Mouse (Mus musculus) liver, adult 2 months (tissue): ENCODE data around the gene Gemin7. TPM values are rescaled to one million over a fixed set of nuclear protein-coding genes. Genes with fewer than 3 reads are reported as not detected.

Experiments
- DNase-seq: peaks from one replicate; pipeline ENCODE4 v3.0.0-alpha.2; 2011; ENCODE audit warnings: low read depth, low spot score; ENCODE audit errors: extremely low read depth
- H3K27ac ChIP-seq: fragments of 200-500 bp; replicated peaks from 2 replicates; pipeline ENCODE4 v1.5.1; 2012; ENCODE audit warnings: low read depth, mild to moderate bottlenecking, control low read depth, inconsistent platforms, low read length; ENCODE audit not compliant: insufficient read depth
- H3K27me3 ChIP-seq: fragments of 200-500 bp; 2 replicates; pipeline ENCODE4 v1.6.1; 2012; ENCODE audit warnings: mild to moderate bottlenecking, moderate library complexity, low read length, inconsistent platforms; ENCODE audit not compliant: control insufficient read depth, insufficient read depth
- H3K36me3 ChIP-seq: fragments of 200-500 bp; 2 replicates; pipeline ENCODE4 v1.6.1; 2012; ENCODE audit warnings: low read length, inconsistent platforms; ENCODE audit not compliant: control insufficient read depth, insufficient read depth
- H3K4me1 ChIP-seq: fragments of 200-500 bp; 2 replicates; pipeline ENCODE4 v1.6.1; 2011; ENCODE audit warnings: low read length; ENCODE audit not compliant: control insufficient read depth, insufficient read depth
- H3K4me3 ChIP-seq: fragments of 200-500 bp; 2 replicates; pipeline ENCODE4 v1.5.1; 2011; ENCODE audit warnings: low read depth, mild to moderate bottlenecking, control low read depth, low read length, moderate library complexity; ENCODE audit not compliant: insufficient read depth
- H3K79me2 ChIP-seq: fragments of 200-500 bp; 2 replicates; pipeline ENCODE4 v1.6.1; 2012; ENCODE audit warnings: inconsistent platforms, mild to moderate bottlenecking, low read length, moderate library complexity; ENCODE audit not compliant: control insufficient read depth, insufficient read depth
- H3K9ac ChIP-seq: fragments of 200-500 bp; 2 replicates; pipeline ENCODE4 v1.6.1; 2012; ENCODE audit warnings: low read depth, mild to moderate bottlenecking, control low read depth, inconsistent platforms, low read length
- CTCF ChIP-seq: fragments of 200-500 bp; IDR thresholded peaks from 2 replicates; pipeline ENCODE4 v1.5.1; 2011; ENCODE audit warnings: low read depth, low read length, control low read depth
- POLR2A ChIP-seq: fragments of 200-500 bp; IDR thresholded peaks from 2 replicates; pipeline ENCODE4 v1.6.1; 2011; ENCODE audit warnings: low read length, control low read depth; ENCODE audit not compliant: insufficient read depth; ENCODE audit errors: extremely low read depth
- WGBS: fragments of 180-500 bp; shearing (Covaris S2); methylation state at CpG from one replicate; pipeline ENCODE4 v1.1.7; 2018; 5-methylcytosine and 5-hydroxymethylcytosine counted together
- polyA plus RNA-seq: library from polyadenylated mRNA; depleted of rRNA; stranded (reverse); fragments of >200 nt; gene quantifications from 2 replicates; pipeline ENCODE4 v1.2.3, GENCODE M21; 2012
- total RNA-seq: library from RNA; depleted of rRNA; stranded (reverse); fragments of >200 nt; gene quantifications from 2 replicates; pipeline ENCODE4 v1.2.3, GENCODE M21; 2014

The Gemin7 gene
- total and polyA plus RNA-seq, 2 experiments: 31.2 to 61.6 TPM

DNA sequence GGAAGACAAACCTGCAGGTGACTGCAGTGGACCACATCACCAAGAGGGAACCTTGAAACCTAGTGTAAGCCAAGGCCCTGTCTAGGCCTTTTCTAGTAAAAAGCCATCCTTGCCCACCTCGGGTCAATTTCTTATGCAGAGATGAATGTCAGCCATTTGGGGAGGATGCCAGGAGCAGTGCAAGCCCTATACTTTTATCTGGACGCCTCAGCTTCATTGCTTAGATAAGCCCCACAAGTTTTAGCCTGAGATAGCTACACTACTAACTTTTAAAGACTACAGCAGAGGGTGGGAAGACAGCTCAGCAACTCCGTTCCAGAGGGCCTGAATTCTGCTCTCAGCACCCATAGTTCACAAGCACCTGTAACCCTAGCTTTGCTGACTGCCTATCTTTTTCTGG is 13.5 kb downstream of the Gemin7 start:
- 87% methylated on average over 3 of the region's 3 CpGs for WGBS
- Histone ChIP-seq H3K9ac (no peak overlapping the region), H3K4me1 (peaks cover 13% of the 10 kb centered on the region), H3K79me2 (peaks cover 17% of the 10 kb centered on the region), H3K27me3 (no peaks in the 10 kb centered on the region), H3K27ac (no peak overlapping the region), H3K36me3 (peaks cover 3% of the 10 kb centered on the region; the same call in 1 of the 2 replicates), H3K4me3 (no peak overlapping the region)
- no peak for DNase-seq
- TF ChIP-seq POLR2A (no peak), CTCF (no peak)

- no peaks in the 10 kb centered on the region for H3K27me3 ChIP-seq
- TF ChIP-seq POLR2A (0 out of 2 replicates have a peak, but pooled peaks have one; percentile 19), CTCF (no peak)
- peak; percentile 75 for DNase-seq
- peak within 1 kb of the TSS; percentile 95 for H3K4me3 ChIP-seq
- H3K79me2 ChIP-seq: peaks cover 27% of the 10 kb centered on the region
- peaks cover 3% of the 10 kb centered on the region; the same call in 1 of the 2 replicates for H3K36me3 ChIP-seq
- H3K27ac ChIP-seq: peak within 1 kb of the TSS; percentile 81
- peak within 1 kb of the TSS; percentile 97 for H3K9ac ChIP-seq
- peaks cover 20% of the 10 kb centered on the region for H3K4me1 ChIP-seq
- under 1% methylated on average over 19 of the region's 19 CpGs for WGBS
Measured at GRCm38 (mm10) chr7:19562643-19563410, 14.6 kb downstream of the Gemin7 start, which contains the start of gene Ppp1r37. Ppp1r37 (minus strand) TSS chr7:19563076.

DNA sequence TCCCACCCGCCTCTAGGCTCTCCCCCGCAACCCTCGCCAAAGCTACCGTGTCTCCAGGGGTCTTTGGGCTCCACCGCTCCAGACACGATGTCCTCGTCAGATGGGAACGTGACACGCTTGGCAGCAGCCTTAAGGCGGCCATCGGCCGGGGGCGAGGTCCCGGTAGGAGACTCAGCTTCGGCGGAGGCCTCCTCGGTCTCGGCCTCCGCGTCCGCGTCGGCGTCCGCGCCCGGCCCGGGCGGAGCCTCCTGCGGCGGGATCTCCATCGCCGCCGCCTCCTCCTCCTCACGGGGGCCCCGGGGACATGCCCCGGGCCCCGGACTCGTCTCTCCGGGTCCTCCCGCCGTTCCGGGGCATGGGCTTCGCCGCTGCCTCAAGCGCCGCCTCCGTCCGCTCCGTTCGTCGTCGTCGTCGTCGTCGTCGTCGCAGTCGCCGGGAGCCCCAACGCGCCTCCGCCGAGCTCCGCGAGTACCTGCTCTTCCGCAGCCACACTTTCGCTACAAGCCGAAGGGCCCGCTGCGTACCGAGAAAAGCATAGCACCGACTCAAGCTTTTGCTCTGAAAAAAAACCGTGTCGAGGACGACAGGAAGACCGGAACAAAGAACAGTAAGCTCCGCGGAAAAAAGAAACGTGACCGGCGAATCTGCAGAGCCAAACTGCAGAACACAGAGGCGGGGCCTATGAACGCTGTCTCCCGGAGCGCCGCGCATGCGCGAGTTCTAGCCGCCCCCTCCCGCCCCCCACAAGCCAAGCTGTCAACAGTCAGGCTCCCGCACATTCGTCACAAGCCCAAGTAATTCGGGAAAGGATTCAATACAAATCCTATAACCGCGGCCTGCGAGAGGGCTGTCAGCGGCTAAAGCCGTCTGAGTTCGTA is 15.4 kb downstream of the Gemin7 start:
- H3K9ac ChIP-seq: peak overlapping the region; percentile 97
- H3K4me1 ChIP-seq: peaks cover 24% of the 10 kb centered on the region
- no peak for TF ChIP-seq CTCF
- TF ChIP-seq POLR2A: 0 out of 2 replicates have a peak, but pooled peaks have one; percentile 29
- no peaks in the 10 kb centered on the region for H3K27me3 ChIP-seq
- peaks cover 3% of the 10 kb centered on the region; the same call in 1 of the 2 replicates for H3K36me3 ChIP-seq
- DNase-seq: peak; percentile 83
- under 1% methylated on average over 102 of the region's 102 CpGs for WGBS
- peak overlapping the region; percentile 81 for H3K27ac ChIP-seq
- H3K79me2 ChIP-seq: peaks cover 36% of the 10 kb centered on the region
- H3K4me3 ChIP-seq: peak overlapping the region; percentile 95

DNA sequence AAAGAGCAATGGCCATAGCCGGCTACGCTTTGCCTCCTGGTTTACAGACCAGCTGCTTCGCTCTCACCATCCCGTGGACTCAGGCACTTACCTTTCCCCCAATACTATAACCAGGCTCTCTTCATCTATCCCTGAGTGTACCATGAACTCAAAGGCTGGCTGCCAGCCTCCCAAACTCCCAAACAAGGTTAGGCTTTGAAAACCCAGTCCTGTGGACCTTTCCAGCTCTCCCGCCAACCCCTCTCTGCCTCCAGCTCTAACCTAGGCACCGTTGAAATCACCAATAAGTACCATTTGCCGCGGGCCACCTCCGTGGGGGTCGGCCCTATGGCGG is 16.0 kb downstream of the Gemin7 start:
- Histone ChIP-seq H3K27me3 (no peaks in the 10 kb centered on the region), H3K9ac (peak overlapping the region; percentile 97), H3K27ac (peak overlapping the region; percentile 81), H3K4me1 (peaks cover 26% of the 10 kb centered on the region), H3K4me3 (peak overlapping the region; percentile 95), H3K79me2 (peaks cover 42% of the 10 kb centered on the region), H3K36me3 (peaks cover 3% of the 10 kb centered on the region; the same call in 1 of the 2 replicates)
- under 1% methylated on average over 11 of the region's 11 CpGs for WGBS
- no peak for TF ChIP-seq POLR2A
- TF ChIP-seq CTCF: no peak
- DNase-seq: peak; percentile 79

DNA sequence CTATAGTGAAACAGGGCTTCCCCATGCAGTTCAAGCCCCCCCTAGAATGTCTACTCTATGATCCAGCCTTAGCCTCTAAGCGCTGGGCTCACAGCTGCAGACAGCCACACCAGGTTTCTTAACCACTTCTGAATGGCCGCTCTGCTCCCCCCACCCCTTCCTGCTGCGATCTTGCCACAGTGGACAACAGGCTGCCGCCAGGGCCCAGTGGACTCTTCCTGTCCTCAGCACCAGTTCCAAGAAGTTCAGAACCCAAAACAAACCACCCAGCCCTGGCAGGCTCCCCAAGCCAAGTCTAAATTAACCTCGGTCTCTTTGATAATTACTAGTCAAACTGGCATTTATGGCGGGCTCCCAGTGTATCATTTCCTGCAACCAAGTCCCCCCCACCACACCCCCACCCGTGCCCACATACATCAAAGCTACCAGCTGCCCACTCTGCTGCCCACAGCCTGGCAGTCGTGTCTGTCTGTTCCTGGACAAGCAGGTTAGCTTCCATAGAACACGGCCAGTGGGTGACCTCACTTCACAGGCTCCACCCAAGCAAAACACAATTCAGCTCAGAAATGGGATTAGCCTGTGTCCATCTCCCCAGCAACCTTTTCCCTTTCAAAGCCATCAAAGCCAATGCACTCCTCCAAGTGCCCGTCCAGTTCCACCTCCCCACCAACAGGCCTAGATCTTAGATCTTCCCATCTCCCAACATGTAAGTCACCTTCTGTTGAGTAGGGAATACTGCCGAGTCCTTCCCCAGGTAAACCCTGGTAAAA is 16.7 kb downstream of the Gemin7 start:
- peak; percentile 72 for DNase-seq
- Histone ChIP-seq H3K27me3 (no peaks in the 10 kb centered on the region), H3K4me3 (peak overlapping the region; percentile 95), H3K4me1 (peaks cover 26% of the 10 kb centered on the region), H3K79me2 (peaks cover 49% of the 10 kb centered on the region), H3K9ac (peak overlapping the region; percentile 97), H3K36me3 (peaks cover 5% of the 10 kb centered on the region; the same call in 1 of the 2 replicates), H3K27ac (peak overlapping the region; percentile 81)
- no peak for TF ChIP-seq POLR2A
- no peak for TF ChIP-seq CTCF
- 2% methylated on average over 11 of the region's 11 CpGs for WGBS
